Mouse (Mus musculus) megakaryocyte, adult 5-6 weeks (primary cell): Measurements from ENCODE around the gene Itga9. TPM values are rescaled to one million over a fixed set of nuclear protein-coding genes. Genes with fewer than 3 reads are reported as not detected.
A peak's percentile ranks its signal among the peaks of the same experiment; 100 is the strongest.

Experiments
- ATAC-seq: 2 replicates; pipeline ENCODE4 v1.8.0; 2016; ENCODE audit warnings: mild to moderate bottlenecking, inconsistent platforms; ENCODE audit not compliant: poor library complexity, severe bottlenecking
- total RNA-seq, 2 experiments: library from RNA; stranded (forward) in 1 of 2; stranded (reverse) in 1 of 2; fragments of 153-499, 151-499 nt in 1 of 2; fragments of 221-1000, 200-1000 nt in 1 of 2; gene quantifications; 2 replicates each; pipeline versions ENCODE4 v1.2.3 to v1.2.4; 2015 to 2017

Itga9 gene
- total RNA-seq, 2 experiments from 2014 or later, result 0.04 to 0.87 TPM

- ATAC-seq, result no peak
Observed at GRCm38 (mm10) chr9:118863528-118863927, 257.0 kb downstream of the Itga9 start.

GRCm38 (mm10) chr9:118866949-118867348 lies 260.5 kb downstream of the Itga9 start:
- ATAC-seq, result no peak

- no peak for ATAC-seq
Observed at GRCm38 (mm10) chr9:118867851-118868250, 261.4 kb downstream of the Itga9 start.

GRCm38 (mm10) chr9:118871089-118871488 lies 264.6 kb downstream of the Itga9 start:
- ATAC-seq, result 0 out of 2 replicates have a peak, but pooled peaks have one; percentile 51

- no peak for ATAC-seq
Observed at GRCm38 (mm10) chr9:118873031-118873430, 266.5 kb downstream of the Itga9 start.

GRCm38 (mm10) chr9:118873596-118873995 lies 267.1 kb downstream of the Itga9 start:
- no peak for ATAC-seq

GRCm38 (mm10) chr9:118875705-118876104 lies 269.2 kb downstream of the Itga9 start:
- no peak for ATAC-seq

- no peak for ATAC-seq
Observed at GRCm38 (mm10) chr9:118876902-118877301, 270.4 kb downstream of the Itga9 start.

- no peak for ATAC-seq
Observed at GRCm38 (mm10) chr9:118877365-118878008, 271.0 kb downstream of the Itga9 start.

- no peak for ATAC-seq
Observed at GRCm38 (mm10) chr9:118878596-118878995, 272.1 kb downstream of the Itga9 start.

- ATAC-seq, result peak; percentile 64; the same call in 1 of the 2 replicates
Observed at GRCm38 (mm10) chr9:118881281-118881945, 274.9 kb downstream of the Itga9 start.

- no peak for ATAC-seq
Observed at GRCm38 (mm10) chr9:118881946-118882284, 275.4 kb downstream of the Itga9 start.

- ATAC-seq, result no peak
Observed at GRCm38 (mm10) chr9:118883150-118883549, 276.7 kb downstream of the Itga9 start.

- ATAC-seq, result no peak
Observed at GRCm38 (mm10) chr9:118885785-118886184, 279.3 kb downstream of the Itga9 start.

GRCm38 (mm10) chr9:118887201-118887600 lies 280.7 kb downstream of the Itga9 start:
- ATAC-seq, result no peak

GRCm38 (mm10) chr9:118887734-118888133 lies 281.2 kb downstream of the Itga9 start:
- no peak for ATAC-seq

GRCm38 (mm10) chr9:118890149-118890548 lies 283.7 kb downstream of the Itga9 start:
- ATAC-seq, result no peak

GRCm38 (mm10) chr9:118890645-118891044 lies 284.2 kb downstream of the Itga9 start:
- no peak for ATAC-seq

GRCm38 (mm10) chr9:118891068-118891467 lies 284.6 kb downstream of the Itga9 start:
- ATAC-seq, result no peak

- ATAC-seq, result no peak
Observed at GRCm38 (mm10) chr9:118891593-118891992, 285.1 kb downstream of the Itga9 start.

GRCm38 (mm10) chr9:118895101-118895500 lies 288.6 kb downstream of the Itga9 start:
- no peak for ATAC-seq

- ATAC-seq, result no peak
Observed at GRCm38 (mm10) chr9:118900677-118901076, 294.2 kb downstream of the Itga9 start.

GRCm38 (mm10) chr9:118901917-118902316 lies 295.4 kb downstream of the Itga9 start:
- ATAC-seq, result no peak
